Mouse (Mus musculus) liver, adult 2 months (tissue): ENCODE data around the gene Pdpk1.

Experiments used
- CTCF ChIP-seq: fragments of 200-500 bp; IDR thresholded peaks from 2 replicates; pipeline ENCODE4 v1.5.1; 2011; ENCODE audit warnings: low read depth, low read length, control low read depth
- POLR2A ChIP-seq: fragments of 200-500 bp; IDR thresholded peaks from 2 replicates; pipeline ENCODE4 v1.6.1; 2011; ENCODE audit warnings: low read length, control low read depth; ENCODE audit not compliant: insufficient read depth; ENCODE audit errors: extremely low read depth

- no peak for TF ChIP-seq CTCF
- no peak for TF ChIP-seq POLR2A
These were observed 43.0 kb upstream of the Pdpk1 start for GRCm38 (mm10) chr17:24193769-24194168.
